Mouse (Mus musculus): ENCODE results near the gene Islr2. TPM values are rescaled to one million over a fixed set of nuclear protein-coding genes. Genes with fewer than 3 reads are reported as not detected.
A peak's percentile ranks its signal among the peaks of the same experiment; 100 is the strongest.

Gene Islr2
- polyA plus RNA-seq, 1 experiment: 0.28 TPM

DNA sequence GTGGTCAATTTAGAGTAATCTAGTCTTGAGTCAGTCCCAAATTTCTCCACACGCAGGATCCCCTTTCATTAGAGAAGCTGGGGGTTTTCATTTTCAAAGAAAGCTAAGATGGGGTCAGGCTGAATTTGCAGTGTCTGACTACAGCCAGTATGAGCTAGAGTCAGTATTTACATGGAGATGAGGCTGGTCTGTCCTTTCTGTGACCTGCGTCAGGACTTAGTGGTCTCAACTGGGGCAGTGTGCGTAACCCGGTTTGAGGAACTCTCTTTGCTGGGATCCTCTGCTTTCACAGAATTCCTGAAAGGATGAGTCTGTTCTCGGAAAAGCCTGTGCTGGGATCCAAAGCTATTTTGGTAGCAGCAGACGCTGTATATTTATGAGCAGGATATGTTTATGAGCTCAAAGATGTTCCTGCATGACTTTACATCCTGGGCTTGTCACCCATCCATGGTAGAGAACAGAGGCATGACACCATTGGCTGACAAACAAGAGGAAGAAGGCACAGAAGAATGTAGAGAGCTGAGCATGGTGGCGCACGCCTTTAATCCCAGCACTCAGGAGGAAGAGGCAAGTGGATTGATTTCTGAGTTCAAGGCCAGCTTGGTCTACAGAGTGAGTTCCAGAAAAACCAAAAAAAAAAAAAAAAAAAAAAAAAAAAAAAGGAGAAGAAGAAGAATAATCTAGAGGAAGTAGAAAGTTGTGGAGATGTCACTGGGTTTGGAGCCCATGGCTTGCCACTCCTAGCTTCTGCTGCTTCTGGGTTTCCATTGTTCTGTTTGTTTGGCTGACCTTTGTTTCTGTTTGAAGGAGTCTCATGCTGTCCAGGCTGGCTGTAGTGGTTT lies 5.6 kb upstream of the Islr2 start:
- 85% methylated on average over 8 of the region's 8 CpGs for WGBS
- no peaks in the 10 kb centered on the region for H3K4me1 ChIP-seq (ENCODE audit: control insufficient read depth, insufficient read depth, insufficient read length)
- TF ChIP-seq CTCF (IDR thresholded peaks at IDR 0.05; ENCODE audit: extremely low read depth, insufficient read depth, insufficient read length, insufficient replicate concordance) (no peak), POLR2A (IDR thresholded peaks at IDR 0.05; ENCODE audit: low read depth, low read length) (no peak)
- no peaks in the 10 kb centered on the region for H3K27me3 ChIP-seq (ENCODE audit: control insufficient read depth, insufficient read depth, low read length)
- H3K27ac ChIP-seq (ENCODE audit: insufficient read depth, low read length): no peak overlapping the region
- no peak overlapping the region for H3K4me3 ChIP-seq (ENCODE audit: extremely low read depth, insufficient read depth, insufficient read length)
- DNase-seq (ENCODE audit: low read depth in 1 of 2, low spot score in 2 of 2): no peak
- no peaks in the 10 kb centered on the region for H3K36me3 ChIP-seq (ENCODE audit: control insufficient read depth, insufficient read depth, low read length)

GRCm38 (mm10) chr9:58206013-58206412 lies 1.9 kb upstream of the Islr2 start:
- peaks cover 17% of the 10 kb centered on the region for H3K27me3 ChIP-seq (ENCODE audit: control insufficient read depth, insufficient read depth, low read length)
- TF ChIP-seq CTCF (IDR thresholded peaks at IDR 0.05; ENCODE audit: extremely low read depth, insufficient read depth, insufficient read length, insufficient replicate concordance): no peak
- no peak for TF ChIP-seq POLR2A (IDR thresholded peaks at IDR 0.05; ENCODE audit: low read depth, low read length)
- H3K27ac ChIP-seq (ENCODE audit: insufficient read depth, low read length): no peak overlapping the region
- no peak for DNase-seq (ENCODE audit: low read depth in 1 of 2, low spot score in 2 of 2)
- H3K36me3 ChIP-seq (ENCODE audit: control insufficient read depth, insufficient read depth, low read length): no peaks in the 10 kb centered on the region
- WGBS: 89% methylated on average over 7 of the region's 7 CpGs
- no peaks in the 10 kb centered on the region for H3K4me1 ChIP-seq (ENCODE audit: control insufficient read depth, insufficient read depth, insufficient read length)
- H3K4me3 ChIP-seq (ENCODE audit: extremely low read depth, insufficient read depth, insufficient read length): no peak overlapping the region

DNA sequence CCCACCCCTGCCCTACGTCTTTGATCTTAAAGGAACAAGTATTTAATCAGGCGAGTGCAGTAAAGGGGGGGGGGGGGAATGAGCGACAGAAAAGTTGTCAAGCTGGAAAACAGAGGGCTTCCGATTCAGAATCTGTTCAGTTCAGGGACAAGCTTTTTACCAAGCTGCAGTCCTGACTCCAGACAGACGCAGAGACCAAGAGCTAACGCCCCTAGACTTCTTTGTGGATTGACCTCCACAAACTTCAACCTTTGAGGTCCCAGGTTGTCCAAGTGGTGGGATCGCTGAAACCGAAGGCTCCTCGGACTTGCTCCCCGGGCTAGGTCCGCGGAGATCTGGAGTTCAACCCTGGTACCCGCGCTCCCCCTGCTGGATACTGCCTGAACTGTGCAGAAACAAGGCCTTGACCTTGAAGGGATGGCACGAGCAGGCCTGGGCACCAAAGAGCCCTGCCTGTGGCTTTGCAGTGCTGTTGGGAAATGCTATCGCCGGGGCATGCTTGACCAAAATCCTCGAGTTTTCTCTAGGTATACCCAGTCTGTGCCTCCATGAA lies 405 bp upstream of the Islr2 start:
- Histone ChIP-seq H3K27ac (ENCODE audit: insufficient read depth, low read length) (no peak overlapping the region), H3K4me3 (ENCODE audit: extremely low read depth, insufficient read depth, insufficient read length) (peak overlapping the region; percentile 58), H3K4me1 (ENCODE audit: control insufficient read depth, insufficient read depth, insufficient read length) (0 out of 2 replicates have a peak, but pooled peaks cover 2% of the 10 kb centered on the region), H3K27me3 (ENCODE audit: control insufficient read depth, insufficient read depth, low read length) (peaks cover 17% of the 10 kb centered on the region), H3K36me3 (ENCODE audit: control insufficient read depth, insufficient read depth, low read length) (no peaks in the 10 kb centered on the region)
- 2% methylated on average over 18 of the region's 18 CpGs for WGBS
- DNase-seq (ENCODE audit: low read depth in 1 of 2, low spot score in 2 of 2): peak; percentile 73 to 91
- TF ChIP-seq CTCF (IDR thresholded peaks at IDR 0.05; ENCODE audit: extremely low read depth, insufficient read depth, insufficient read length, insufficient replicate concordance) (peak; percentile 97), POLR2A (IDR thresholded peaks at IDR 0.05; ENCODE audit: low read depth, low read length) (no peak)

- WGBS: 18% methylated on average over 14 of the region's 14 CpGs
- no peak for TF ChIP-seq CTCF (IDR thresholded peaks at IDR 0.05; ENCODE audit: extremely low read depth, insufficient read depth, insufficient read length, insufficient replicate concordance)
- no peak for TF ChIP-seq POLR2A (IDR thresholded peaks at IDR 0.05; ENCODE audit: low read depth, low read length)
- peaks cover 13% of the 10 kb centered on the region for H3K4me1 ChIP-seq (ENCODE audit: control insufficient read depth, insufficient read depth, insufficient read length)
- H3K4me3 ChIP-seq (ENCODE audit: extremely low read depth, insufficient read depth, insufficient read length): no peak overlapping the region
- H3K27ac ChIP-seq (ENCODE audit: insufficient read depth, low read length): no peak overlapping the region
- no peaks in the 10 kb centered on the region for H3K36me3 ChIP-seq (ENCODE audit: control insufficient read depth, insufficient read depth, low read length)
- no peak for DNase-seq (ENCODE audit: low read depth in 1 of 2, low spot score in 2 of 2)
- H3K27me3 ChIP-seq (ENCODE audit: control insufficient read depth, insufficient read depth, low read length): peaks cover 26% of the 10 kb centered on the region
Observed at GRCm38 (mm10) chr9:58202676-58203453, 1.3 kb downstream of the Islr2 start.

GRCm38 (mm10) chr9:58201861-58202549 lies 2.1 kb downstream of the Islr2 start:
- Histone ChIP-seq H3K36me3 (ENCODE audit: control insufficient read depth, insufficient read depth, low read length) (no peaks in the 10 kb centered on the region), H3K27me3 (ENCODE audit: control insufficient read depth, insufficient read depth, low read length) (peaks cover 32% of the 10 kb centered on the region), H3K4me3 (ENCODE audit: extremely low read depth, insufficient read depth, insufficient read length) (no peak overlapping the region), H3K4me1 (ENCODE audit: control insufficient read depth, insufficient read depth, insufficient read length) (peaks cover 19% of the 10 kb centered on the region), H3K27ac (ENCODE audit: insufficient read depth, low read length) (no peak overlapping the region)
- TF ChIP-seq POLR2A (IDR thresholded peaks at IDR 0.05; ENCODE audit: low read depth, low read length): no peak
- TF ChIP-seq CTCF (IDR thresholded peaks at IDR 0.05; ENCODE audit: extremely low read depth, insufficient read depth, insufficient read length, insufficient replicate concordance): no peak
- no peak for DNase-seq (ENCODE audit: low read depth in 1 of 2, low spot score in 2 of 2)
- 11% methylated on average over 37 of the region's 37 CpGs for WGBS

DNA sequence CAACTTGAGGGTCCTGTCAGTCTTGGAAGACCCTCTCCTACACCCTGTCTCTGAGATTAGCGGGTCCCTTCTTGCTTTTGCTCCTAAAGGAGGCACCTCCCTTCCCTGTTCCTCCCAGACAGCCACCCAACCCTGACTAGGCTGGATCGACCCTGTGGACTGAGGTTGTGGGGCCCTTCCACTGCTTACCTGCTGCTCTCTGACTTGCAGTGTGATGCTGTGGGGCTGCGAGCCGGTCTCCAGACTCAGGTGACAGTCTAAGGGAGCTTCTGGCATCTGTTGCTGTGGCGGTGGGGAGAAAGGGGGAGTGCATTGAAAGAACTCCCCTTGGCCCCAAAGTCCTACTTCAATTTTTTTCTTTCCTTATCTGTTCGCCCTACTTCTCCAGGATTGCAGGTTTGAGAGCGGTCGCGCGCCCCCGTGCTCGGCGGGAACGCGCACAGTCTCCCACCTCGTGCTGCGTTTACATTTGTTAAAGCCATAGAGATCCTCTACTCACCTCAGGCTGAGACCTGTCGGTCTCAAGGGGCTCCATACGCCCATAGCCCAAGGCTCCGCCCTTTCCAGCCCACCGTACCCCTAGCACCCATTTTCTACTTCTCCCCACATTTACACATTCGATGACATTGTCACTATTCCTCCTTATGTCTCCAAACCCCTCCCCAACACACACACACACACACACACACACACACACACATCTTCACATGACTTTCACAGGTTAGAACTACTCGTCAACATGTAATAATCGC lies 2.9 kb downstream of the Islr2 start:
- TF ChIP-seq POLR2A (IDR thresholded peaks at IDR 0.05; ENCODE audit: low read depth, low read length): no peak
- H3K36me3 ChIP-seq (ENCODE audit: control insufficient read depth, insufficient read depth, low read length): no peaks in the 10 kb centered on the region
- H3K4me1 ChIP-seq (ENCODE audit: control insufficient read depth, insufficient read depth, insufficient read length): peaks cover 22% of the 10 kb centered on the region
- no peak for DNase-seq (ENCODE audit: low read depth in 1 of 2, low spot score in 2 of 2)
- peaks cover 35% of the 10 kb centered on the region for H3K27me3 ChIP-seq (ENCODE audit: control insufficient read depth, insufficient read depth, low read length)
- WGBS: 8% methylated on average over 24 of the region's 24 CpGs
- no peak overlapping the region for H3K27ac ChIP-seq (ENCODE audit: insufficient read depth, low read length)
- H3K4me3 ChIP-seq (ENCODE audit: extremely low read depth, insufficient read depth, insufficient read length): no peak overlapping the region
